Mouse (Mus musculus) heart, embryonic 13.5 days (tissue): Measurements from ENCODE around the gene Pik3cb. TPM values are rescaled to one million over a fixed set of nuclear protein-coding genes. Genes with fewer than 3 reads are reported as not detected.
A peak's percentile ranks its signal among the peaks of the same experiment; 100 is the strongest.

ENCODE experiments used
- ATAC-seq: fragments of 200-750 bp; cut with Nextera tagmentation; 2 replicates; pipeline ENCODE4 v1.8.0; 2017; ENCODE audit warnings: moderate TSS enrichment; ENCODE audit not compliant: insufficient number of reproducible peaks, low FRiP score, low TSS enrichment; ENCODE audit errors: extremely low read depth
- H3K27ac ChIP-seq: fragments of 300-500 bp; sonication (generic); replicated peaks from 2 replicates; pipeline ENCODE4 v1.5.1; 2015; ENCODE audit warnings: moderate library complexity, mild to moderate bottlenecking, inconsistent platforms
- H3K27me3 ChIP-seq: fragments of 300-500 bp; sonication (generic); replicated peaks from 2 replicates; pipeline ENCODE4 v1.6.1; 2015; ENCODE audit warnings: mild to moderate bottlenecking, inconsistent platforms
- H3K36me3 ChIP-seq: fragments of 300-500 bp; sonication (generic); 2 replicates; pipeline ENCODE4 v1.6.1; 2015; ENCODE audit warnings: mild to moderate bottlenecking, inconsistent platforms
- H3K4me1 ChIP-seq: fragments of 300-500 bp; sonication (generic); 2 replicates; pipeline ENCODE4 v1.6.1; 2015; ENCODE audit warnings: inconsistent platforms
- H3K4me2 ChIP-seq: fragments of 300-500 bp; sonication (generic); 2 replicates; pipeline ENCODE4 v1.6.1; 2015; ENCODE audit warnings: inconsistent platforms, mild to moderate bottlenecking, moderate library complexity
- H3K4me3 ChIP-seq: fragments of 300-500 bp; sonication (generic); 2 replicates; pipeline ENCODE4 v1.5.1; 2015; ENCODE audit warnings: moderate library complexity, mild to moderate bottlenecking, inconsistent platforms
- H3K9ac ChIP-seq: fragments of 300-500 bp; sonication (generic); 2 replicates; pipeline ENCODE4 v1.6.1; 2015; ENCODE audit warnings: inconsistent platforms, mild to moderate bottlenecking, moderate library complexity
- H3K9me3 ChIP-seq: fragments of 300-500 bp; sonication (generic); 2 replicates; pipeline ENCODE4 v1.6.1; 2016; ENCODE audit warnings: inconsistent platforms
- WGBS: fragments of 180-500 bp; shearing (Covaris S2); methylation state at CpG from one replicate; pipeline ENCODE4 v1.1.7; 2015; ENCODE audit warnings: mixed read lengths; 5-methylcytosine and 5-hydroxymethylcytosine counted together
- polyA plus RNA-seq: library from polyadenylated mRNA; unstranded; fragments of >200 nt; fragmentation: Nextera tagmentation; extraction: Ambion mirVana; gene quantifications from 2 replicates; pipeline ENCODE4 v1.2.1, GENCODE M21; 2015

Pik3cb gene
- polyA plus RNA-seq, 1 experiment from 2014 or later, result 1.8 TPM

DNA sequence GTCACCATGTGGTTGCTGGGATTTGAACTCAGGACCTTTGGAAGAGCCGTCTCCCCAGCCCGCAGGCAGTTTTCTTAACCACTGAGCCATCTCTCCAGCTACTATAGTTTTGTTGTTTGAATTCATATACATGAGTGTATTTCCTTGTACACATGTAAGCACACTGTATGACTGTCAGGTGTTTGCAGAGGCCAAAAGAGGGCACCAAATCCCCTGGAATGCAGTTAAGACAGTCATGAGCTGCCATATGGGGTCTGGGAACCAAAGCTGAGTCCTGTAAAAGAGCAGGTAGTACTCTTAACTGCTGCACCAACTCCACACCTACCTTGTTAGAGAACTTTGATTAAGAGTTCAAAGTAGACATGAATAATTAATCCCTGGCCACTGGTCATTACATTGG is 59.8 kb downstream of the Pik3cb start:
- H3K4me2 ChIP-seq, result no peak overlapping the region
- H3K27ac ChIP-seq, result no peak overlapping the region
- H3K4me1 ChIP-seq, result no peaks in the 10 kb centered on the region
- no peak overlapping the region for H3K4me3 ChIP-seq
- no peaks in the 10 kb centered on the region for H3K9me3 ChIP-seq
- no peak overlapping the region for H3K9ac ChIP-seq
- no peaks in the 10 kb centered on the region for H3K27me3 ChIP-seq
- ATAC-seq, result no peak
- WGBS, result 100% methylated on average over 2 of the region's 2 CpGs
- H3K36me3 ChIP-seq, result peaks cover 8% of the 10 kb centered on the region

DNA sequence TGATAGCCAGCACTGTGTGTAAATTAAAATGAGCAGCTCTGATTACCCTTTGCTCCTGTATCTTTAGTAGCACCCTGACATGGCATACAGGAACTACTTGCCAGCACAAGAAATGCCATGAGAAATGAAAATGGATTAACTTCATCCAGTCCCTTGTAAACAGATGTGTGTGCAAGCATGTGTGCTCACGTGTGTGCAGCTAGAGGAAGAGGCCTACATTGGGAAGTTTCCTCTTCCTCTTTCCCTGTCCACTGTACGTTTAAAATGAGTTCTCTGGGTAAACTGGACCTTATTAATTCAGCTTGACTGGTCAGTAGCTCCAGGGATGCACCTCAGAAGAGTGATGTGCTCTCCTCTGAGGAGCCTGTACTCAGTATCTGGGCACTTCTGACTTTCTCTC is 66.0 kb downstream of the Pik3cb start:
- Histone ChIP-seq H3K36me3 (peaks cover 9% of the 10 kb centered on the region), H3K9me3 (no peaks in the 10 kb centered on the region), H3K4me1 (no peaks in the 10 kb centered on the region), H3K27me3 (no peaks in the 10 kb centered on the region), H3K27ac (no peak overlapping the region), H3K4me3 (no peak overlapping the region), H3K9ac (no peak overlapping the region), H3K4me2 (no peak overlapping the region)
- ATAC-seq, result no peak
- WGBS, result 73% methylated on average over 2 of the region's 2 CpGs

DNA sequence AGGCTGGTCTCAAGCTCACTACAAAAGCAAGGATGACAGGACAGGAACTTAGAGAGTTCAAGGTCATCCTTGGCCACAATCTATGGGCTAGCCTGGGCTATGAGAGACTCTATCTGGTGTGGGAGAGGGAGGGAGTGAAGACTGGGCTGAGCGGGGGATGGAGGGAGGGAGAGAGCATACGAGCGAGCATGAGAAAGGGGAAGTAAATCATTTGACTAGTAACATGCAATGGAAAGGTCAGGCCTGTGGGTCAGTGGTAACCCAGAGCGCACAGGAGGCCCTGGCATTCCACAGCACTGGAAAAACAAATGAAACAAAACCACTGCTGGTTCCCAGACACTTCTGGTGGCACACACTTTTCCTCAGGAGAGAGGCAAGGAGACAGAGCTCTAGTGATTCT is 67.9 kb downstream of the Pik3cb start:
- H3K4me2 ChIP-seq, result no peak overlapping the region
- 71% methylated on average over 4 of the region's 4 CpGs for WGBS
- H3K9ac ChIP-seq, result no peak overlapping the region
- no peak for ATAC-seq
- H3K4me3 ChIP-seq, result no peak overlapping the region
- no peaks in the 10 kb centered on the region for H3K27me3 ChIP-seq
- H3K27ac ChIP-seq, result no peak overlapping the region
- peaks cover 10% of the 10 kb centered on the region for H3K36me3 ChIP-seq
- H3K4me1 ChIP-seq, result no peaks in the 10 kb centered on the region
- no peaks in the 10 kb centered on the region for H3K9me3 ChIP-seq

DNA sequence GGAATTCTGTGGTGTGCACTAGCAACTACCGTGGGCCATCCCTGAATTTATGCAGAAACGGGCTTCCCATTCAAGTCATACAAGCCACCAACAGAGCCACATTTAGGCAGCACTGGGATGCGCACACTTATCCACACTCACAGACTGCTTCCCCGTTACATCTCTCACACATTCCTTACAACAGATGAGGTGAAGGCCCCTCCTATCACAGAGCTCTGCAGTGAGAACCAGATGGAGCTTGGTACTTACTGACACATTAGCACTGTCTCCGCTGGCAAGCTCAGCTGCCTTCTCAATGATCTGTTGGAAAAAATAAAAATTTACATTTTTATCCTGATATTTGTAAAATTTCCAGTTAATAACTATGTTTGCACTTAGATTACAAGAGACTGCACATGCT is 75.1 kb downstream of the Pik3cb start:
- no peak overlapping the region for H3K4me2 ChIP-seq
- H3K9ac ChIP-seq, result no peak overlapping the region
- no peaks in the 10 kb centered on the region for H3K9me3 ChIP-seq
- peaks cover 25% of the 10 kb centered on the region for H3K36me3 ChIP-seq
- no peaks in the 10 kb centered on the region for H3K27me3 ChIP-seq
- H3K4me1 ChIP-seq, result no peaks in the 10 kb centered on the region
- no peak overlapping the region for H3K4me3 ChIP-seq
- no peak overlapping the region for H3K27ac ChIP-seq
- 61% methylated on average over 5 of the region's 5 CpGs for WGBS
- ATAC-seq, result no peak

DNA sequence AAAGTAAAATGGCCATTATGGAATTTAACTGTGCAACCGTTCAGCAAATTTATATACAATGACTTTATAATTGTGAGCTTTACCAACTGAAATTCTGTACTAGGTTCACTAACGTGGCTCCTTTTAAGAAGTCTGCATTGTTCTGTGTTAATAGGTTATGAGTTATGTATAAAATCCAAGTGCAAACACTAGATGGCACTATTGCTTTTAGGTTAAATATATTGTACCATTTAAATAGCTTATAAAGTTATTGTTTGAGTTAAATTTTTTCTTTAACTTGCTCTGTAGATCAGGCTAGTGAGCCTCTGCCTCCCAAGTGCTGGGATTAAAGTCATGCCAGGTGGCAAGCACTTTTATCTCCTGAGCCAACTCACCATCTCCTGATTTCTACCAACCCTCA is 76.2 kb downstream of the Pik3cb start:
- no peak for ATAC-seq
- Histone ChIP-seq H3K9ac (no peak overlapping the region), H3K9me3 (no peaks in the 10 kb centered on the region), H3K4me1 (no peaks in the 10 kb centered on the region), H3K36me3 (peaks cover 26% of the 10 kb centered on the region), H3K27me3 (no peaks in the 10 kb centered on the region), H3K4me2 (no peak overlapping the region), H3K4me3 (no peak overlapping the region), H3K27ac (no peak overlapping the region)
- WGBS, result 52% methylated on average over 2 of the region's 2 CpGs

DNA sequence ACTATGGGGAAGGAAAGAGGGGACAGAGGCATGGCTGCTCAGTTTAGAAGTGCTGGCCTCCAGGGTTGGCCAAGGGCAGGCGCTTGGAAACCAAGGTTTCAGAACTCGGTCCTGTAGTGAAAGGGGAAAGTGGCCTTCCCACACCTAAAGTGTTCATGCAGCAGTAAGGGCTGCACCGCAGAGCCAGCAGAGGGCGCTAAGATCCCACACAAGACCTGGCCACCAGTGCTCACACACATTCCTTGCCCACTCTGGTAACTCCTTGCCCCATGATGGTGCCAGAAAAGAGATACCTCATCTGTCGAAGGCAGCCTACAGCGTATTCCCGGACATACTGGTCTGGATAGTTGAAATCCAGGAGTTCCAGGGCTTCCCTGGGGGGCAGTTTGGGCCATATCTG is 77.9 kb downstream of the Pik3cb start:
- H3K9me3 ChIP-seq, result no peaks in the 10 kb centered on the region
- no peak for ATAC-seq
- no peaks in the 10 kb centered on the region for H3K27me3 ChIP-seq
- WGBS, result 34% methylated on average over 7 of the region's 7 CpGs
- no peak overlapping the region for H3K9ac ChIP-seq
- no peak overlapping the region for H3K4me2 ChIP-seq
- H3K27ac ChIP-seq, result no peak overlapping the region
- H3K4me1 ChIP-seq, result no peaks in the 10 kb centered on the region
- H3K36me3 ChIP-seq, result peaks cover 26% of the 10 kb centered on the region
- no peak overlapping the region for H3K4me3 ChIP-seq

DNA sequence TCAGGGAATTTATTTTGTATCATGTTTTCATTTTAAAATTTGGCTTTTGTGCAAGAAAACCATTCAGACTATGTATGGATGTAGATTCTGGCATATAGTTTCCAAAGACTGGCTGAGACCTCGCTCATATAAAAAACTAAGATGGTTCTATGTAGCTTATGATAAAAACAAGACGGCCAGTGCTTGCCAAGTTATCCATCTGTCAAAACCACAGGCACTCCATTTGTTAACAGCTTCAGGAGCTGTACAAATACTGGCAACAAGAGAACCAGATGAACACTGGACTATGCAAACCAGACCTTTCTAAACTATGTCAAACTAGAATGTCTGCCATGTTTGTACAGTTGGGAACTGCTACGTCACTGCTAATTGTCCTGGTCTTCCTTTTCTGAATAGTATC is 82.7 kb downstream of the Pik3cb start:
- H3K4me3 ChIP-seq, result no peak overlapping the region
- H3K36me3 ChIP-seq, result peaks cover 27% of the 10 kb centered on the region
- no peak for ATAC-seq
- no peak overlapping the region for H3K9ac ChIP-seq
- no peak overlapping the region for H3K27ac ChIP-seq
- no peak overlapping the region for H3K4me2 ChIP-seq
- 83% methylated on average over 3 of the region's 3 CpGs for WGBS
- peaks cover 5% of the 10 kb centered on the region; the same call in 1 of the 2 replicates for H3K4me1 ChIP-seq
- no peaks in the 10 kb centered on the region for H3K9me3 ChIP-seq
- no peaks in the 10 kb centered on the region for H3K27me3 ChIP-seq

DNA sequence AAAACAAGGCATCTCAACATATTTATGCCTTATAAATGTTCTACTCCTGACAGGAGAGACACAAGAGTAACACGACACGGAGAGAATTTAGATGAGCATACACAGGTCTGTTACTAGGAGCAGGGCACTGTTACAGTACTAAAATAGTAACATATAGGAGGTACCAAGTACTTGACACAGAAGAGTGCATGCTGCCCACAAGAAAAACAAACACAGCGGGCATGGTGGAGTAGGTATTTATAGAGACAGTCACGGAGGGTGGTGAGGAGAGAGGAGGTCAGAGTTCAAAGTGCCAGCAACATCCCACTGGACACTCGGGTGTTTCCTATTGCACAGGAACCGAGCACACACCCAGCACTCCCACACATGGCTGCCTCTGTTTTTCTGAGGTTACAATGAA is 90.7 kb downstream of the Pik3cb start:
- no peak overlapping the region for H3K9ac ChIP-seq
- H3K9me3 ChIP-seq, result no peaks in the 10 kb centered on the region
- peaks cover 17% of the 10 kb centered on the region for H3K36me3 ChIP-seq
- peaks cover 22% of the 10 kb centered on the region for H3K4me1 ChIP-seq
- no peak for ATAC-seq
- no peak overlapping the region for H3K4me2 ChIP-seq
- H3K27ac ChIP-seq, result peak overlapping the region; percentile 42; the same call in 1 of the 2 replicates
- H3K4me3 ChIP-seq, result no peak overlapping the region
- 36% methylated on average over 6 of the region's 6 CpGs for WGBS
- H3K27me3 ChIP-seq, result no peaks in the 10 kb centered on the region

DNA sequence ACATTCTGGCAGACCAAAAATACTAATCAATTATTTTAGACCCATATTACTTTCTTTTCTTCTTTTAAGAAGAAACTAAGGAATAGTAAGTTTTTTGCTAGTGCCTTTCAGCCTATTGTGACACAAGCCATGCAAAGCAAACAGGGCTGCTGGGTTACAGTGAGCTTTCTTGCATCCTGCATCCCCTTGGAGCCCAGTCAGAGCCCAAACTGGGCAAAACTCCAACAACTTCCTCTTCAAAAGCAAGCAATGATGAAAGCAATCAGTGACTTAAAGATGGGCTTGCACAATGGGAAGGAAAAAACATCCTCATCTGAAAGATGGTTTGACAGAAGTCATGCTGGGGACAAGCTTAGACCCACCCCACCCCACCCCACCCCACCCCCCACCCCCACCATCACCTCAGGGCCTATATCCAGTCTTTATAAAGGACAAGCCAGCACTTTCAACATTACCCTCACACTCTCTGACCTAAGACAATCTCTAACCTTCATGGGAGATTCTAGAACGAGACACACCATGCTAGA is 91.6 kb downstream of the Pik3cb start:
- Histone ChIP-seq H3K4me2 (no peak overlapping the region), H3K4me3 (no peak overlapping the region), H3K27me3 (no peaks in the 10 kb centered on the region), H3K27ac (0 out of 2 replicates have a peak overlapping the region, but pooled peaks have one; percentile 42), H3K9me3 (no peaks in the 10 kb centered on the region), H3K36me3 (peaks cover 18% of the 10 kb centered on the region), H3K4me1 (peaks cover 19% of the 10 kb centered on the region), H3K9ac (no peak overlapping the region)
- ATAC-seq, result no peak
- WGBS, result 48% methylated on average over 1 of the region's 1 CpGs

DNA sequence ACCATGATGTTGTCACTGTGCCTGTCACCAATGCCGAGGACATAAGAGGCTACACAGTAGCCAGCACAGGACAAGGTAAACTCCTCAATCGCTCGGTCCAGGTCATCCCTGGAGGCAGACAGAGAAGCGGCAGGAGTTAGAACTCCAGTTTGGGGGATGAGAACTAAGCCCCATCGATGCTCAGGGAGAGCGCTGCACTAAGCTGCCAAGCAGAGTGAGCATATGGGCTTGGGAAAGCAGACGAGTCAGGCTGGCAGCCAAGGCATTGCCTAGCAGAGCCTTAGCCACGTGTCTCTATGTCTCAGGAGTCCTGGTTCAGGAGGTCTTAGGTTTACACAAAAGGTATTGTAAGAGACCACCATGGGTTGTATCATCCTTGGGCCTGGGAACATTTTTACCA is 95.7 kb downstream of the Pik3cb start:
- 84% methylated on average over 8 of the region's 8 CpGs for WGBS
- Histone ChIP-seq H3K4me3 (no peak overlapping the region), H3K27ac (no peak overlapping the region), H3K9ac (no peak overlapping the region), H3K36me3 (peaks cover 18% of the 10 kb centered on the region), H3K27me3 (no peaks in the 10 kb centered on the region), H3K4me1 (peaks cover 11% of the 10 kb centered on the region), H3K9me3 (no peaks in the 10 kb centered on the region), H3K4me2 (no peak overlapping the region)
- ATAC-seq, result no peak

DNA sequence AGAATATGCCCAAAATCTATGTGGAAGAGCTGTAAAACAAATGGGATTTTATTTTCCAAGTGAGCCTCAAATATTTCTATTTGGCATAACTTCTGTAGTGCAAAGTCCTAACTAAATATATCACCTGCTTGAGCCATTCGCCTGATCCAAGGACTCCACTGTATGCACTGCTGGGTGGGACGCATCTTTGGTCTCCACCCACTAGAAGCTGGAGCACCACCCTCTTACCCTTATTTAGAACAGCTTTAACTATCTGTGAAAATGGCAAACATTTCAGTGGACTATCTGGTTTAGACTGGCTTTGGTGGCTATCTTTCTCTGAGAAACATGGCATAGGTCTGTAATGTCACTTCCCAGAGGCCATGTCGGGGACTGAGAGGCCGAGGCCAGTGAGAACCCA is 97.8 kb downstream of the Pik3cb start:
- no peaks in the 10 kb centered on the region for H3K9me3 ChIP-seq
- peaks cover 5% of the 10 kb centered on the region; the same call in 1 of the 2 replicates for H3K4me1 ChIP-seq
- no peak overlapping the region for H3K4me2 ChIP-seq
- H3K27ac ChIP-seq, result no peak overlapping the region
- H3K36me3 ChIP-seq, result peaks cover 31% of the 10 kb centered on the region
- ATAC-seq, result no peak
- 93% methylated on average over 4 of the region's 4 CpGs for WGBS
- no peak overlapping the region for H3K4me3 ChIP-seq
- no peak overlapping the region for H3K9ac ChIP-seq
- H3K27me3 ChIP-seq, result no peaks in the 10 kb centered on the region

DNA sequence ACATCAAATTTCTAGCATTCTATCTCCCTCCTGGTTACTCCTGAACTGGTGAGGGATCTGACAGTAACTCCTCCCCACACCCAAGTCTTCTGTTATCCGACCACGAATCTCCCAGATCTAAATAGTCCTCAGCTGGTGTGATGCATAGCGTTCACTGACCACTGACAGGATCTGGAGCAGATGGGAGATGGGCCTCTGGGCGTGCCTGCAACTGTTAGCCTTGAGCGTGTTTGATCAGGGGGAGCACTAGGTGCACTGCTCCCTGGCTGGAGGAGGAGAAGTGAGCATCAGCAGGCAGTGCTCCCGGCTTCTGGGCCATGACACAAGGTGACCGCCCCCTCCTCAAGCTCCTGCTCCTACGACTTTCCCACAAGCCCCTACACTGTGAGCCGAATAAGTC is 98.4 kb downstream of the Pik3cb start:
- H3K27ac ChIP-seq, result no peak overlapping the region
- no peak overlapping the region for H3K4me2 ChIP-seq
- peaks cover 35% of the 10 kb centered on the region for H3K36me3 ChIP-seq
- WGBS, result 68% methylated on average over 9 of the region's 9 CpGs
- peaks cover 9% of the 10 kb centered on the region; the same call in 1 of the 2 replicates for H3K4me1 ChIP-seq
- no peak overlapping the region for H3K9ac ChIP-seq
- no peaks in the 10 kb centered on the region for H3K9me3 ChIP-seq
- ATAC-seq, result no peak
- H3K27me3 ChIP-seq, result no peaks in the 10 kb centered on the region
- H3K4me3 ChIP-seq, result no peak overlapping the region
